Mouse (Mus musculus): ENCODE measurements around the gene Ogfrl1. TPM values are rescaled to one million over a fixed set of nuclear protein-coding genes. Genes with fewer than 3 reads are reported as not detected.

The Ogfrl1 gene
- polyA plus RNA-seq, 1 experiment from 2014 or later: 27.6 TPM

DNA sequence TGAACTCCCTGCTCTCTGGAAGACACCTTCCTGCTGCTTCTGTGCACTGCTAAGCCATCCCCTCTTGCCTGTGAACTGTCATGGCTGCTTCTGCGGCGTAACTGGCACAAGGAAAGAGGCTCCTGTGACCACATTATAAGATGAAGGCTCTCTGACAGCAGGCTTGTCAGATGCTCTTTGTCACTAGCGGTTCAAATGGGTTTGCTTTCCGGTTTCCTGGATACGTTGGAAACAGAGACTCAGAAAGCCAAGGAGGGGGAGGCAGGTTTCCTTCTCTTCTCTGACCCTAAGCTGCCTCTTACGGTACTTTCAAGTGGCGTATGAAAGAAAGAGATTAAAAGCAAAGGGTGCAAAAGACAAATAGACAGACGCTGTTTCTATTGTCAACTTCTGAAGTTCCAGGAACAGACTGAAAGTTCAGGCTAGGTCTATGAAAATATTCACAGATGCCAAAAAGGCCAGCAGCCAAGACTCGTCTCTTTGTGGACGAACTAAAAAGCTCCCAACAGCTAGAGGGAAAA lies 76.2 kb downstream of the Ogfrl1 start:
- no peak for TF ChIP-seq CTCF (IDR thresholded peaks at IDR 0.05; ENCODE audit: low read depth)
- Histone ChIP-seq H3K4me2 (ENCODE audit: low read length) (peak overlapping the region; percentile 43), H3K4me3 (replicated peaks; ENCODE audit: low read depth, low read length) (no peak overlapping the region), H3K27me3 (ENCODE audit: insufficient read depth, low read length) (no peaks in the 10 kb centered on the region), H3K9ac (ENCODE audit: low read depth, low read length) (no peak overlapping the region), H3K27ac (no peak overlapping the region), H3K9me3 (replicated peaks; ENCODE audit: low read length) (no peaks in the 10 kb centered on the region), H3K36me3 (ENCODE audit: insufficient read depth, low read length) (no peaks in the 10 kb centered on the region), H3K4me1 (replicated peaks; ENCODE audit: insufficient read depth, low read length) (0 out of 2 replicates have a peak, but pooled peaks cover 4% of the 10 kb centered on the region)
- ATAC-seq (replicated peaks; ENCODE audit: low FRiP score, low read depth) (no peak), DNase-seq (ENCODE audit: low spot score) (peak; percentile 75)
- 25% methylated on average over 10 of the region's 10 CpGs for WGBS

DNA sequence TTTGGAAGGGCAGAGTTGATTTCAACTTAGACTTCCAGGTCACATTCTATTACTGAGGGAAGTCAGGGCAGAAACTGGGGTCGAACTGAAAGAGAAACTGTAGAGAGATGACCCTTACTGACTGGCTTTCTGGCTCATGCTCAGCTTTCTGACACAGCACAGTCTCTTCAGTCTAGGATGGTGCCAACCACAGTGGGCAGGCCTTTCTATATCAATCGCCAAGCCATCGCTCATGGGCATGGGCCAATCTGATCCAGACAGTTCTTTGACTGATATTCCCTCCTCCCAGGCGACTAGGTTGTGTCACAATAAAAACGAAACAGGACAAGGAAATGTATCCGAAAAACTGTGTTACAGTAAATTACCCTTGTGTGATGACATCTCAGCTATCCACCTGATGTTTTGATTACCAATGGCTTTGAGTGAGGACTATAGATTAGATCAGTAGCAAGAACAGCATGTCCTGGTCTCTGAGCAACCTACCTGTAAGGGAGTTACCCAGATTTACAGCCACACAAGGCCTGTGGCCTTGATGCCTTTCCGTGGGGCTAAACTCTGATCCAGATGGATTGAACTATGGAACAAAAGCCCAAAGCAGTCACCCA lies 76.9 kb downstream of the Ogfrl1 start:
- H3K27ac ChIP-seq: no peak overlapping the region
- no peak for TF ChIP-seq CTCF (IDR thresholded peaks at IDR 0.05; ENCODE audit: low read depth)
- H3K4me3 ChIP-seq (replicated peaks; ENCODE audit: low read depth, low read length): no peak overlapping the region
- H3K9me3 ChIP-seq (replicated peaks; ENCODE audit: low read length): no peaks in the 10 kb centered on the region
- 0 out of 2 replicates have a peak, but pooled peaks cover 4% of the 10 kb centered on the region for H3K4me1 ChIP-seq (replicated peaks; ENCODE audit: insufficient read depth, low read length)
- peak overlapping the region; percentile 43 for H3K4me2 ChIP-seq (ENCODE audit: low read length)
- ATAC-seq (replicated peaks; ENCODE audit: low FRiP score, low read depth): no peak
- no peak overlapping the region for H3K9ac ChIP-seq (ENCODE audit: low read depth, low read length)
- H3K36me3 ChIP-seq (ENCODE audit: insufficient read depth, low read length): no peaks in the 10 kb centered on the region
- no peak for DNase-seq (ENCODE audit: low spot score)
- no peaks in the 10 kb centered on the region for H3K27me3 ChIP-seq (ENCODE audit: insufficient read depth, low read length)
- 74% methylated on average over 7 of the region's 7 CpGs for WGBS

Measured in kidney, postnatal 0 days (tissue).